Mouse (Mus musculus): ENCODE measurements around the gene Gm14214.

The Gm14214 gene

GRCm38 (mm10) chr2:154723473-154723872, 46.4 kb downstream of the Gm14214 start:
- peak in 1 of 2 experiments; percentile 9 for DNase-seq

- DNase-seq = no peak
These were observed 49.5 kb downstream of the Gm14214 start for GRCm38 (mm10) chr2:154720315-154720714.

Data from kidney, postnatal 25 days (tissue).